Mouse (Mus musculus) thymus, postnatal 14 days (tissue): ENCODE data around the gene Slamf7.
A peak's percentile ranks its signal among the peaks of the same experiment; 100 is the strongest.

Experiments
- DNase-seq: peaks from one replicate; pipeline ENCODE4 v3.0.0; 2021

The Slamf7 gene

DNA sequence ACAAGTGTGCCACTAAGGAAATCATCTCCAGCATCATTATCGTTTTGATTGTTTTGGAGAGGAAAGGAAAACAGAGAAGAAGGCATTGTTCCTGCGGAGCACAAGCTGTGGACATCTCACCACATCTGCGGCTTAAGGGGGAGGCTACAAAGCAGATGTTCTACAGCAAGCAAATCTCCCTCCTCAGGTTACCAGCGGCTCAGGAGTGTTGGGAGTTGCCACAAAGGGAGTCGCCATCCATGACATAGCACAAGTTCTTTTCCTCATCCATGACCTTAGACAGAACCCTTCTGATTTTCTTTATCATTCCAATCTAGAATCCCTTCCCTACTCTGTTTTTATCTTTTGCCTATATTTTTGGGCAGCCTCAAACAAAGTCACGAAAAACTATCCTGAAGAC is 17.1 kb downstream of the Slamf7 start:
- DNase-seq, result no peak

DNA sequence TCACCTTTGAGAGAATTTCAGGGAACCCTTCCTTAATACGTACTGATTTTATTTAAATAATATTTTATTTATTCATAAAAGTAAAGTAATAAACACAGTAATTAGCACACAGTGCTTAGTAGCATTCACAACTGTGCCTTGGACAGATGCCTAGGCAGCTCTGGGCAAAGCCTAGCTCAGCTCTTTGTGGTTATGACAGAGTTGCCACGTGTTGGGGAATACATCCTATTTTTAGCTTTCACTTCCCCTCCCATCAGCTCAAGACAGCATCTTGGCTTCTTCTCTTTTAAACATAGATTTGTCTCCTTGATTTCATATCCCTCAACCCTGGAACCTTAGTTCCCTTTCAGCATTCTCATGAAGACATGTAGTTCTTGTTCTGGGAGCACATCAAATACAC is 21.4 kb downstream of the Slamf7 start:
- no peak for DNase-seq

DNA sequence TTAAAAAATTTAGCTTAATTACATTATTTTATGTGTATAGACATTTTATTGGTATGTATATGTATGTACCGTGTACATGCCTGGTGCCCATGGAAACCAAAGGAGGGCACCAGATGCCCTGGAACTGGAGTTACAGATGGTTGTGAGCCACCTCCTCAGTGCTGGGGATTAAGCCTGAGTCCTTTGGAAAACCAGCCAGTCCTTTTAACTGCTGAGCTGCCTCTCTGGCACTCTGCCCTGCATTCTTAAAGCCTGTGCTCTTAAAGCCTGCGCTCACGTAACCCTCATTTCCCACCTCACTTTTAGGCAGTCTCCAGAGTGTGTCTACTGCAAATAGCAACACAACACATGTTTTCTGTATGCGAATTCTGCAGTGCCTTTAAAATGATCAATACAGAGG is 21.9 kb downstream of the Slamf7 start:
- DNase-seq, result no peak

DNA sequence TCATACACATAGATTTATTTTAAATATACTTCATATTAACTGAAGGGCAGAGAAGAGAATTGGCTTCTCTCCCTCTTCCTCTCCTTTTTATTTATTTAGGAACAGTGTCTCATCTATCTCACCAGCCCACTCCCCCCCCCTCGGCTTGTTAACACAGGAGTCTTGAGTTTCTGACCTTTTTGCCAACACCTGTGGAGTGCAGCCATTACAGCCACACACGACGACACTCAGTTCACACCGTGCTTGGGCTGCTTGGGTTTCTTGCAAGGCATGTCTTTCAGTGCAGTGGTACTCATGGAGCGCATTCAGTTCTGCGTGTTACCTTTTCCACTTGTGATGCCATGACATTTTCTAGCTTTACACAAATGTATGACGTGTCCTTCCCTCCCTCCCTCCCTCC is 22.8 kb downstream of the Slamf7 start:
- DNase-seq, result no peak

DNA sequence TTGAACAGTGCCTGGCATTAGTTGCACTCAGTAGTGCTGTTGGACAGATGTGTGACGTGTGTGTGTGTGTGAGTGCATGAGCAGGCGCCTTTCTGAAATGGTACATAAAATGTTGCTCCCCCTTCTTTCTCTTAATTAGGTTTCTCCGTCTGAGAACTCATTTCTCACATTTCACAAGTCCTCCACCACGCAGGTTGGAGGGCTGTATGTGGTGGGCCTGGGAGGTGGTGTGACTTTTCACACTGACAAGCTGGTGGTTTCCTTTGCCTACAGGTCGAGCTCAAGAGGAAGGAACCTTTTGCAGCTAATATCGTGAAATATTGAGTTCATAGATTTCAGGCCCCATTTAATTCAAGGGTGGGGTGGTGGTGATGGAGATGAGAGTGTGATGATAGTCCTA is 23.7 kb downstream of the Slamf7 start:
- no peak for DNase-seq

DNA sequence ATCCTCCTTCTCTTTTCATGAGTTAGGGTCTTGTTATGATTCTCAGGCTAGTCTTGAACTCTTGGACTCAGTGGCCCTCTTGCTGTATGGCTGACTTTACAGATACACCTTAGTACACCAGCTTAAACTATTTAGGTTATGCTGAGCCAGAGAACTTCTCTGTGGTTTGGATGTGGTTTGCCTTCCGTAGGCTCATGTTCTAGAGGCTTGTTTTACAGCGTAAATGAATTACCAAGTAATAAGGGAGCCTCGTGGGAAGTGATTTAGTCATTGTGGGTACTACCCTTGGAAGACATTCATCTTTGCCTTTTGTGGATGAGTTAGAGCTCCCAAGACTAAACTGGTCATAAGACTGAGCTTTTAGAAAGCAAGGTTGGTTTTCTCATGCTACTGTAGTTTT is 25.0 kb downstream of the Slamf7 start:
- DNase-seq, result no peak

DNA sequence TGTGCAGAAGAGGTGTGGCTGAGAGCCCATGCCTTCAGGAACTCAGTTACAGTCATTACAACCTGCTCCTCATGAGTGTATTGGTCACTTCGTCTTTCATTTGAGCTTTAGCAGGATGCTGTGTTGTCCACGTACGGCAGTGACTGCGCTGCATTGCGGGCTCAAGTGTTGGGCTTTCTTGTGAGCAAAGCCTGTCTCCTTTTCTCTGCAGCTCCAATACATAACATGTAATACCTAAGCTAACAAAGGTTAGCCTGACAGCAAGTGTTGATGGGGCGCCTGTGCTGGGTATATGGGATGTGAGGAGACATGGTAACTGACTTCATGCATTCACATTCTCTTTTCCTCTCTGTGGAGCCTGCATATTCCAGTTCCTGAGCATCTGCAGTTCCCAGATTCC is 32.7 kb downstream of the Slamf7 start:
- no peak for DNase-seq

DNA sequence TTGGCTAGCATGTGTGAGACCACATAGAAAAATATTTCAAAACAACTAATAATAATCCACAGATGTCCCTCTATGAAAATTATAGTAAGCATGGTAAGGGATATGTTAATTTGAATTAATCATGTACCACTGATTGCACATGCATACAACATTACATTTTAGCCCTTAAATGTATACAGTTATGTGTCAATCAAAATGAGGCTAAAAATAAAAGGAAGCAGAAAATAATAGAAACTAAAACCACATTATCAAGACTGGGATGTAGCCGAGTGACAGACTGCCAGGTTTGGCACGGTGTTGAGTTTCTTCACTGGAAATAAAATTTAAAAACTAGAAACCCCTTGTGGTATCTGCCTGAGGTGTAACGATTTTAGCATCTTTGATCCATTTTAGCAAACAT is 33.2 kb downstream of the Slamf7 start:
- no peak for DNase-seq

DNA sequence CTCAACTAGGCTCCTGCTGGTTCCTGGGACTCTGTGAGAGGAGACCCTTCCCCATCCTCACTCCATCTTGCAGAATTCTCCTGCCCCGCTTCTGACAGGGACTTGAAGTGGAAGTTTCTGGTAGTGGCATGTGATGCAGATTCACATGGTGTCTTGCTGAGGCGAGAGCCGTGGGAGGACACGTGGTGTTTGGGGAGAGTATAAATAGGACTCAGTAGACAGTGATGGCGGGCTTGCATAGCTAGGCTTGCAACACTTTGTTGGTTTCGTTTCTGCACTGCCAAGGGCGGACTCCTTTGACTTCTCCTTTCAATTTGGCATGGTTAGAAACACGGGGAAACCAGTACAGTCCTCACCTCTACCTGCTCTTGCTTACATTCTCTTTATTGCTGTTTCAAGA is 33.8 kb downstream of the Slamf7 start:
- DNase-seq, result no peak

DNA sequence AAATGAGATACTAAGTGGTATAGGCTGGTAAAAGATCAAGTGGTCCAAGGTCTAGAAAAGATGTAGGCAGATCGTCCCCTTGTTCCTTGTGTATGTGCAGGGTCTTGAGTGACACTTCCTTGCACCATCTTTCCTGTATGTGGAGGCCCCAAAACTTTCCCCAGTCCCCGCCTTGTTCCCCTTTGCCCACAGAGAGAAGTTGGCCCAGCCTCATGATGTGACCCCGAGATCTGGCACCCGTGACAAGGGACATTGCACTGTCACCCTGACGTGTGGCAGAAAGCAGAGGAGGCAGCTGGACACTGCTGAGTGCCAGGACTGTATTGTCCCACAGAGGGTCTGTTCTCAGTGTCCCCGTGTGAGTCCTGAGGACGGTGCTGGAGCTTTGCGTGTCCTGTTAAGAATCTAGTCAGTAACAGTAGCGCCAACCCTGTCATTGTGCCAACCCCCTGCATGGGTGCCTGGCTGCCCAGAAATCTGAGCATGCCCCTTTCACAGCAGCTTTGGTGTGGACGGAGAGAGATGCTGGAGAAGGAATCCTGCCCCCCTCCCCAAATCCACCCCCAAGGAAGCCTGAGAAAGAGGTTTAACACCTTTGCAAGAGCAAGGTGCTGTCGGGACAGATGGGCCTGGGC is 35.8 kb downstream of the Slamf7 start:
- no peak for DNase-seq

DNA sequence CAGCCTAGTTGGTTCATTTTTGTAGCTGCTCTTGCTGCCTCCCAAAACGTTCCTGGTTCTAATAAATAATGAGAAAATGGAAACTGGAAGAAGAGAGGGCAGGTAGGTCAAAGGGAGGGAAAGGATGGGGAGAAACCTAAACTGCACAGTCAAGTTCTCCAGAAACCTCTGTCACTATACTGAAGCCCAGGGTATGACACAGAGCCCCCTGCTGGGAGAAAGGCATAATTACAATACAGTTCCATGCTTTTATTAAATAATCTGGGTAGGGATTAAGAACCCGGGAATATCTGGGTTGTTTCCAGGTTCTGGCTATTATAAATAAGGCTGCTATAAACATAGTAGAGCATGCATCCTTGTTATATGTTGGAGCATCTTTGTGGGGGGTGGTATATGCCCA is 38.9 kb downstream of the Slamf7 start:
- DNase-seq, result peak; percentile 27

DNA sequence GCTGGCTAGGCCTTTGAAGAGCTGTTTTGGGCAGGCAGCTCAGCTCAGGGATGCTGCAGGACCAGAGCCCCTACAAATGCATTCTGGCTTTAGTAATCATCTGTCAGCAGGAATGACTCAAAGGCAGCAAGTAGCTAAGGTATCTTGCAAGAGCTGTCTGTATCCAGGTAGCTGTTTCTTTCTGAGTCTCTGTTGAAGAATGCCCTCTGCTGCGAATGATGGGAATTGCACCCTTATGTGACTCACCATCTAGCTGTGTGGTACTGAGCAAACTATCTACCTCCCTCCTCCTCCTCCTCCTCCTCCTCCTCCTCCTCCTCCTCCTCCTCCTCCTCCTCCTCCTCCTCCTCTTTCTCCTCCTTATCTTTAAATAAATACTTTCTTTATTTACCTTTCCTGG is 42.1 kb downstream of the Slamf7 start:
- DNase-seq, result peak; percentile 54

DNA sequence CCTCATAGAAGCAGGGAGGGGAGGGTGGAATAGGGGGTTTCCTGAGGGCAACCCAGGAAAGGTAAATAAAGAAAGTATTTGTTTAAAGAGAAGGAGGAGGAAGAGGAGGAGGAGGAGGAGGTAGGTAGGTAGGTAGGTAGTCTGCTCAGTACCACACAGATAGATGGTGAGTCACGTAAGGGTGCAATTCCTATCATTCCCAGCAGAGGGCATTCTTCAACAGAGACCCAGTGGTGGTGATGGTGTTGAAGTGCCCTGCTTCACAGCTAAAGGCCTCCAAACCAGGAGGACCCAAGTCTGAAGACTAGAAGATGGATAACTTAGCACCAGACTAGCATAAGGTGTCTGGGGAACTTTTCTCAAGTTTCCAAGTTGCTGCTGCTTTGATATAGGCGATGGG is 42.8 kb downstream of the Slamf7 start:
- DNase-seq, result peak; percentile 48

DNA sequence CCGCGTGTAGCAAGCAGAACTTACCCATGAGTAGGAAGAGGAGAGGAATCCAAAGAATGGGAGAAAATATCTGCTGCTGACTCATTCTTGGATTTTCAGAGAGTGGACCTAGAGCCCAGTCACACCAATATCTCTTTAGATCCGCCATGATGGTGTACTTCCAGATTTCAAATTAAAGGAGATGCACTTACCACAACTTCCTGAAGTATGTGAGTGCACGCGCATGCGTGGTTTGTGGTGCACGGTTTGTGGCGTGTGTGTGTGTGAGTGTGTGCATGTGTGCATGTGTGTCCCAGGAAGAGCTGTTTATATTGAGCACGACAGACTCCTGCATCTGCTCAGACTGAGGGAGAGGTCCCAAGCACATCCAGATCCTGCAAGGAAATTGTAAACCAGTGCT is 45.7 kb downstream of the Slamf7 start, which contains the start of gene Ly9:
Ly9 (minus strand) TSS at position 235 of the 400 bp plus-strand sequence.
- peak; percentile 85 for DNase-seq

DNA sequence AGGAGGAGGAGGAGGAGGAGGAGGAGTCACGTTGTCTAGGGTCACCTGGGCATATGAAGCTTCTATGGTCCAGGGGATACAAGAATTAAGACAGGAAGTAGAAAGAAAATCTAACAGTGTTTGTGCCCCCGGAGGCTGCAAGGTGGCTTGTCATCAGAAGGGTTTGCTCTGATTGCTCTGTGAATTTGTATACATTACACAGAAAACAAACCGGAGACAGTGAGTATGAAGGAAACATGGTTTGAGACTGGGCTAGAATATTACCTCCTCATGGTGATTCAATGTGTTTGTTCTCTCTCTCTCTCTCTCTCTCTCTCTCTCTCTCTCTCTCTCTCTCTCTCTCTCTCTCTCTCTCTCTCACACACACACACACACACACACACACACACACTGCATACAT is 46.2 kb downstream of the Slamf7 start:
- no peak for DNase-seq

DNA sequence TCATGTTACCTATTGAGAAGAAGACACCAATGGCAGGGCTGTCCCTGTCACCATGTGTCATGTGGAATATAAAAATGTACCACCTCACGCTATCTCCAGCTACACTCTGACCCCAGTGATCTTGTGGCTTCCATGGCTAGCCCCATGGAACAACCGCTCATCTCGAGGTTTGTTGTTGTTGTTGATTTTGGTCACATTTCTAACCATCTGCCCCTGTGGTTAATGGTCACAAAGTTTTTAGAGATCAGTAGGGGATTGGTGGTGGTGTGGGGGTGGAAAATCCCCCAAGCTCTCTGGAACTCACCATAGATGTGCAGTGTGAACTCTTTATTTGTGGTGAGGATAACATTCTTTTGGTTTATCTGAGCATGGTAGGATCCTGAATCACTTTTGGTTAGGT is 48.1 kb downstream of the Slamf7 start:
- no peak for DNase-seq

DNA sequence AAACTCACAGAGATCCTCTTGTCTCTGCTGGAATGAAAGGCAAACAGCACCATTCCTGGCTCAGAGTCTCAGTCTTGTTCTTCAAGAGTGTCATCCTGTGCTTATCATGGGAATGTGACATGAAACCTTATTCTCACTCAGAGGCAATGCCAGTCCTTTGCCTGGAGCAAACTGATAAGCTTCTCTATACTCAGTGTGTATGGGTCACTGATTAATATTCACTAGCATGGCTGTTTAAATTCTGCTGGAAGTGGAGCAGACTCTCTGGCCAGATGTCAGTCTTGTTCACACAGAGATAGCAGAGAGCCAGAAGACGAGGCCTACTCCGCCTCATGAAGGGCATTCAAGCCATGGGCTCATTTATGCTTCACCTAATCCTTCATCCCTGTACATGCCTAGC is 68.3 kb downstream of the Slamf7 start:
- no peak for DNase-seq
